Mouse (Mus musculus) Patski (cell line): ENCODE measurements at regions not wholly inside any gene's neighbourhood (a gene's known extent, or its start where the extent isn't known, plus 50 kb on each side); places are given as distances from the start of the nearest gene placed in this dataset.

Source experiments
- ATAC-seq: fragments of 100-300 bp; one replicate; pipeline ENCODE4 v1.8.0; 2021
- CTCF ChIA-PET: fragments of 350-600 bp; sonication (Branson Sonifier 250); formaldehyde crosslinking; loops from one replicate; lab custom pipeline; 2022; ENCODE audit warnings: inconsistent platforms; lab: Charles Lee
- POLR2A ChIA-PET: fragments of 350-600 bp; sonication (Branson Sonifier 250); formaldehyde crosslinking; loops from one replicate; lab custom pipeline; 2022; ENCODE audit warnings: antibody characterized with exemption, inconsistent platforms; lab: Charles Lee
- DNase-seq: peaks from one replicate; pipeline ENCODE4 v3.0.0-alpha.2; 2011; ENCODE audit warnings: low read depth, low spot score
- H3K27me3 ChIP-seq: fragments of 371-371 bp; one replicate; pipeline ENCODE4 v1.5.1; 2021
- CTCF ChIP-seq: fragments of 100-300 bp; IDR thresholded peaks from one replicate; pipeline ENCODE4 v1.5.1; 2021
- in situ Hi-C: fragments of 300-500 bp; cut with MboI; formaldehyde crosslinking; loops from 3 replicates; pipeline ENCODE4 v1.11.1; 2018; ENCODE audit warnings: low pct_unique_long_range_greater_than_20kb, mixed read lengths

- ATAC-seq = no peak
- in situ Hi-C loops = no loop called here
- CTCF ChIA-PET = interaction anchor here (1.2 kb wide), 2 partner anchors 12 to 200 kb away, joined by 3 read pairs; no protein-coding TSS in a partner anchor
These were observed 87.4 kb upstream of the Rbpj start for GRCm38 (mm10) chr5:53378599-53378998.

DNA sequence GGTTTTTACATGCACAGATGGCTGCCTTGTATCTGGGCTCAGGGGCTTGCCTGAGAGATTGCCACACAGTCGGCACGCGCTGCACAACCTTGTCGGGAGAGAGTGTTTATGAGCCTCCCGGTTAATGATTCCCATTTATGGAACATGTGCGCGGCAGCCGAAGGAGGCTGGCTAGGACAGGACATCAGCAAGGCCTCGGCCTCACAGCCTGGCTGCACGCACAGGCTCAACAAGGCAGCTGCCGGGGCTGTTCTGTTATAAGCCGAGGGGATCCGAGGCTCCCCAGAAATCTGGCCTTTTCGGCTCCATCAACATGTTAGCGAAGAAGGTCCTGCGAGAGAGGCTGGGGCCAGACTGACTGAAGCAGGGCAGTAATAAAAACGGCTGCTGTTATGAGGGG is 86.3 kb upstream of the Rbpj start:
- POLR2A ChIA-PET = interaction anchor here (0.6 to 1.2 kb wide), 3 partner anchors 8 to 163 kb away, joined by 3 to 4 read pairs (median 4); no protein-coding TSS in a partner anchor
- CTCF ChIA-PET = interaction anchor here (0.8 to 1.6 kb wide), 4 partner anchors 9 to 210 kb away, joined by 3 to 6 read pairs (median 4); no protein-coding TSS in a partner anchor
- no peaks in the 10 kb centered on the region for H3K27me3 ChIP-seq
- peak; percentile 91 for ATAC-seq
- DNase-seq = peak; percentile 78
- TF ChIP-seq CTCF = no peak
- in situ Hi-C loops = no loop called here

More at GRCm38 (mm10) chr5:53378599-53378998, 87.4 kb upstream of the Rbpj start:
- no peak for DNase-seq
- no peaks in the 10 kb centered on the region for H3K27me3 ChIP-seq
- no peak for TF ChIP-seq CTCF
- POLR2A ChIA-PET = interaction anchor here (1.2 kb wide), 1 partner anchor 9 kb away, joined by 4 read pairs; no protein-coding TSS in a partner anchor

GRCm38 (mm10) chr5:53380203-53380602 is 85.7 kb upstream of the Rbpj start:
- in situ Hi-C loops = no loop called here
- CTCF ChIA-PET = interaction anchor here (0.8 to 1.6 kb wide), 6 partner anchors 8 to 209 kb away, joined by 3 to 6 read pairs (median 4); no protein-coding TSS in a partner anchor

GRCm38 (mm10) chr5:53381492-53382199 is 84.3 kb upstream of the Rbpj start:
- ATAC-seq (no peak), DNase-seq (no peak)
- TF ChIP-seq CTCF = no peak
- CTCF ChIA-PET = interaction anchor here (1.5 to 1.6 kb wide), 2 partner anchors 15 to 46 kb away, joined by 3 to 6 read pairs; no protein-coding TSS in a partner anchor
- H3K27me3 ChIP-seq = no peaks in the 10 kb centered on the region
- in situ Hi-C loops = no loop called here
- POLR2A ChIA-PET = no interaction called here

More at GRCm38 (mm10) chr5:53380203-53380602, 85.7 kb upstream of the Rbpj start:
- no peak for DNase-seq
- no peak for TF ChIP-seq CTCF
- POLR2A ChIA-PET = interaction anchor here (0.6 to 0.9 kb wide), 2 partner anchors 9 to 163 kb away, joined by 3 to 4 read pairs; no protein-coding TSS in a partner anchor
- no peaks in the 10 kb centered on the region for H3K27me3 ChIP-seq
- ATAC-seq = no peak

GRCm38 (mm10) chr5:53384026-53384425 is 81.9 kb upstream of the Rbpj start:
- H3K27me3 ChIP-seq = no peaks in the 10 kb centered on the region
- in situ Hi-C loops = no loop called here
- ATAC-seq = no peak
- TF ChIP-seq CTCF = no peak
- CTCF ChIA-PET = interaction anchor here (1.5 kb wide), 1 partner anchor 25 kb away, joined by 3 read pairs; no protein-coding TSS in a partner anchor
- no peak for DNase-seq
- POLR2A ChIA-PET = interaction anchor here (0.9 kb wide), 1 partner anchor 8 kb away, joined by 3 read pairs; no protein-coding TSS in a partner anchor

GRCm38 (mm10) chr5:53385513-53386148 is 80.3 kb upstream of the Rbpj start:
- H3K27me3 ChIP-seq = no peaks in the 10 kb centered on the region
- CTCF ChIA-PET = interaction anchor here (1.1 kb wide), 2 partner anchors 47 to 204 kb away, joined by 3 to 4 read pairs; no protein-coding TSS in a partner anchor
- TF ChIP-seq CTCF = no peak
- peak; percentile 83 for ATAC-seq
- peak; percentile 81 for DNase-seq
- in situ Hi-C loops = no loop called here
- POLR2A ChIA-PET = interaction anchor here (0.8 kb wide), 1 partner anchor 8 kb away, joined by 3 read pairs; no protein-coding TSS in a partner anchor

DNA sequence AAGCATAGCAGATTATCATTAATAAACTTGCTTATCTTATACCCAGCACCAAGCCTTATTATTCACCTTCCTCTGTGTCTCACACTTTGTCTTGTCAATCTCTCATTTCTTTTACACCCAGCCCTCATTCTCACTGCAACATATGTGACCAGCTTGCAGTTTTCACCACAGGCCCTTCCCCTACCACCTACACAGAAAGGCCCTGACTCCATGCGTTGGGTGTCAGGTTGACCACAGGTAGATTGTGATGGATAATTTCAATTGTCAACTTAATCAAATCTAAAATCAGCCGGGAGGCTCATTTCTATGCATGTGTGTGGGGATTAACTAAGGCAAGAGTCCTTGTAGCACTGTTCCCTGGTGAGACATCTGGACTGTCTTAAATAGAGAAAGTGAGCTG is 72.4 kb upstream of the Rbpj start:
- POLR2A ChIA-PET = interaction anchor here (1.1 to 1.6 kb wide), 2 partner anchors 9 to 13 kb away, joined by 3 to 6 read pairs; no protein-coding TSS in a partner anchor

GRCm38 (mm10) chr5:53394560-53394959 is 71.4 kb upstream of the Rbpj start:
- ATAC-seq (peak; percentile 88), DNase-seq (no peak)
- H3K27me3 ChIP-seq = no peaks in the 10 kb centered on the region
- TF ChIP-seq CTCF = no peak
- ChIA-PET POLR2A (interaction anchor here (1.1 to 1.6 kb wide), 2 partner anchors 10 to 12 kb away, joined by 3 to 6 read pairs; no protein-coding TSS in a partner anchor), CTCF (interaction anchor here (0.8 to 1.2 kb wide), 4 partner anchors 12 to 18 kb away, joined by 3 to 4 read pairs (median 3); no protein-coding TSS in a partner anchor)
- in situ Hi-C loops = no loop called here

More for the DNA sequence above, 72.4 kb upstream of the Rbpj start:
- DNase-seq (no peak), ATAC-seq (no peak)
- TF ChIP-seq CTCF = no peak
- no peaks in the 10 kb centered on the region for H3K27me3 ChIP-seq
- CTCF ChIA-PET = interaction anchor here (1.1 kb wide), 1 partner anchor 13 kb away, joined by 3 read pairs; no protein-coding TSS in a partner anchor
- in situ Hi-C loops = no loop called here

DNA sequence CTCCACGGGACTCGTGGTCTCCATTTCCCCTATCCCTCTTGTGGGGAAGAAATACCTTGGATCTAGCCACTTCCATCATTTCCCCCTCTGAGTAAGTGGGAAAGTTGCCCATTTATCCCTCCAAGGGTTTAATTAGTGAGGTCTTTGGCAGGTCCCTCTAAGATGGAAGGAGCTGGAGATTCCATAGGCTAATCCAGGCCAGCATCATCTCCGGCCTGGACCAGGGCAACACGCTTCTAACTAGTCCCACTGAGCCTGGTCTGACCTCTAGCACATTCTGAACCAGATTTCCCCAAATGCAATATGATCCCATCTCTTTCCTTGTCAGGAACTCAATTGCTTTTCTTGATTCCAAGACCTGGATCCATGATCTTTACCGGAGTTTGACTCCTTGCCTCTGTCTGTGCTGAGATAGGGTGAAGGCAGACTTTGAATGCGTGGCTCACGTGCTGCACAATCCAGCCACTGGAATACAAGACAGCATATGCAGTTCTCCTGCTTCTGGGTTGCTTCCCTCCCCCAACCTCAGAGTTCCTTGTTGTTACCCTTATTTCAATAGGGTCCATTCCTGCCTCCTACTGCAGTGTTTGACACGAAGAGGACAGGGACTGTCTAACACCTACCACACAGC is 67.4 kb upstream of the Rbpj start:
- DNase-seq (no peak), ATAC-seq (no peak)
- ChIA-PET CTCF (interaction anchor here (1.5 to 1.6 kb wide), 2 partner anchors 10 to 31 kb away, joined by 4 read pairs; no protein-coding TSS in a partner anchor), POLR2A (no interaction called here)
- in situ Hi-C loops = no loop called here
- TF ChIP-seq CTCF = no peak
- no peaks in the 10 kb centered on the region for H3K27me3 ChIP-seq
